Mouse (Mus musculus) spleen, adult 12 weeks (tissue): ENCODE measurements around the gene Fosl2.
"Not testable (repeated sequence)": the region's sequence is repeated elsewhere in the genome, so short reads cannot be mapped to it uniquely, and the experiment has no call there.

Experiments
- DNase-seq: peaks from one replicate; pipeline ENCODE4 v3.0.0; 2022; ENCODE audit warnings: low spot score

Gene Fosl2

DNA sequence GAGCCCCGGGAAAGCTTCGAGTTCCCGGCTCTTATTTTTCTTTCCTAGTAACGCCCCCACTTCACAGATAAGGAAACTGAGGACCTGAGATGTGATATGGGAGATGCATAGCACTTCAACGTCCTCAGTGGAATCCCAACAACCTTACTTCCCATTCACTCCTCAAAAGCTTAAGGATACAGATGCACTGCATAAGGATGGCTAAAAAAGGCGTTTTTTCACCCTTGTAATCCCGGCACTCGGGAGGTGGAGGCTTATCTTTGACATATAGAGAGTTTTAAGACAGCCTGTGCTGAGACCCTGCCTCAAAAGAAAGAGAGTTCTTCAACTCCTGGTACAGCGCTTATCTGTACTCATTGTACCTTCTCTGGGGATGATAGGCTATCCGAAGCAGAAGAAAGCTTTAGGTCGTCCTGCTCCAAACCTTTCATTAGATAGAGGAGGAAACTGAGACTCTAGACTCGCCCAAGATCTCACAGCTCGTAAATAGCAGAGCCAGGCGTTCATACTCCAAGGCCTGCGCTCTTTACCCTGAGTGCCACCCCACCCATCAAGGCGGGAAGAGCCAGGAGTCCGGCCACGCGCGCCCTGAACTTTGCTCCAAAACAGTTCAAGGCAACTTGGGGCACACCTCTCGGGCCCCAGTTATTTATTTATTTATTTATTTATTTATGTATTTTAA lies 1.4 kb upstream of the Fosl2 start:
- no peak for DNase-seq

DNA sequence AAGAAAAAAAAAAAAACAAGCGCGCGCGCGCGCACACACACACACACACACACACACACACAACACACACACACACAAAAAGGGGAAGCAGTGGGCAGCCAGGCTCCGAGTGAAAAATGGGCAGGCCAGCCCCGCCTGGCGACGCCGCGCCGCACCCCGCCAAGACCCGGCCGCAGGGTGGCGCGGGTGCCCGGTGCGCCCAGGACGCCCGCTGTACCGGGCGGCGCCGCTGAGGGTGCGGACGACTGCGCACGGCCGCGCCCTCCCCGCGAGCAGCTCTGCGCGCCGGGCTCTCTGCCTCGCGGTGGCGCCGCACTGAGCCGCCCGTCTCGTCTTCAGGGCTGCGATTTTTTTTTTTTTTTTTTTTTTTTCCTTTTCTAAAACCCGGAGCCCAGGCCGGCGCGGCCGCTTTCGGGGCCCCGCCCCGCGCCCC lies 682 bp upstream of the Fosl2 start:
- peak; percentile 24 for DNase-seq

DNA sequence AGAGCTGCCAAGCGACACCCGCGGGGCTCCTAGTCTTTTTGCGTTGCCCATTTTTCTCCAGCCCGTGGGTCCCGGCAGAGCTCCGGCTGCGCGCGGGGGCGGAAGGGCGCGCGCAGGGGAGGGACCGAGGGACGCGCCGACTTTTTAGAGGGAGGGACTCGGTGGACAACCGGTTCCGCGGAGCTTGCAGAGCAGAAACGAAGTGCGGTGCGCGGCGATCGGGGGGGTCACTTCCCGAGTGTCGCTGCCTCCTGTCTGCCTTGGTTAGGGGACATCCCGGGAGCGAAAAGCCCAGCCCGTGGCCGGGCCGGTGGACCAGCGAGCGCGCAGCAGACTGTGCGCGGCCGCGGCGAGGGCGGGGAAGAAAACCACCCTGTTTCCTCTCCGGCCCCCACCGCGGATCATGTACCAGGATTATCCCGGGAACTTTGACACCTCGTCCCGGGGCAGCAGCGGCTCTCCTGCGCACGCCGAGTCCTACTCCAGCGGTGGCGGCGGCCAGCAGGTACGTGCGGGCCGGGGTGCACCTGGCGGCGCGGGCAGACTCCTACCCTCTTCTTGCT lies 781 bp downstream of the Fosl2 start:
- DNase-seq: no peak

DNA sequence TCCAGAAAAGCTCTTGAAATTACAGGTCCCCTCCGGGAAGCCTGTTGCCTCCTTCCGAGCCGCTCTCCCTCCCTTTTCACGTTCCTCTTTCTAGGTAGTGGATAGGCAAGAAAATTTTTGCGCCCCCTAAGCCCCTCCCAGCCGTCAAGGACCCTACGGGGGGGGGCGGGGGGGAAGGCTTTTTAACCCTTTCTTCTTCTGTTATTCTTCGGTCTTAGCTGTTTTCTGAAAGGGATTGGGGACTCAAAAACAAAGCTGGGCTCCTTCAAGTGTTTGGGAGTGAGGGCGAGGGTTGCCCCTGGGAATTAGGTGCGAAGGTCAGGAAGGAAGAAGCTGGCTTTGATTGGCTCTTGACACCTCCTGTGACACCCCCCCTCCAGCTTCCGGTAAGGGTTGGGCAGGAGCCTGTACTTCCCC lies 1.5 kb downstream of the Fosl2 start:
- DNase-seq: no peak

DNA sequence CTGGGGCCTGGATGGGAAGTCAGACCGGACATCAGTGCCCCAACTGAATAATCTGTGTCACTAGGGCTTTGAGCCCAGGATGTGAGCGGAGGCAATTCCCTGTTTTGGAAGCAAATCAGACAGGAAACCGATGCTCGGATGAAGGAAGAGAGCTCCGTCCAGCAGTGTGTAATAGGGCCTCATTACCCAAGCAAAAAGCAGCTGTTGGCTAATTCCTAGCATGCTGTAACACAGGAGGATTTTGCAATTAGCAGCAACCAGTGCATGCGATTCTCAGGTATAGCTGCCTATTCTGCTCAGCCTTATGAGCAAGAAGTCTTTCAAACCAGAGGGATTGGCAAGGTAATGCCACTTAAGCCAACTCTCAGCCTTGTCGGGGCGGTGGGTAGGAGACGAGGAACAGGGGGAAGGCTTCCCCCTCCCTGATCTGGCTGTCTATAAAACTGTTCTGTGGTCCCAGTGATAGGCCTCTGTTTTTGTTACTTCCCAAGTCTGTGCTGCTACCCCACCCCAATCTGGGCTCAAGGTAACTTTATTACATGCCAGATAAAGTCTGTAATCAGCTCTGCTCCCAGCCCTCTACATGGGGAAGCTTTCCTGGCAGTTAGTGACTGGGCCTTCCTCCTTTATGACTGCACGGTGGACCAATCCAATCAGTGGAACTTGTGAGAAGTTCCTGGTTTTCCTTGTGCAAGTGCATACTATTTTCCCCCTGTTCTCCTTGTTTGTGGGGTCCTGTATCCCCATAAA lies 3.0 kb downstream of the Fosl2 start:
- DNase-seq: no peak

DNA sequence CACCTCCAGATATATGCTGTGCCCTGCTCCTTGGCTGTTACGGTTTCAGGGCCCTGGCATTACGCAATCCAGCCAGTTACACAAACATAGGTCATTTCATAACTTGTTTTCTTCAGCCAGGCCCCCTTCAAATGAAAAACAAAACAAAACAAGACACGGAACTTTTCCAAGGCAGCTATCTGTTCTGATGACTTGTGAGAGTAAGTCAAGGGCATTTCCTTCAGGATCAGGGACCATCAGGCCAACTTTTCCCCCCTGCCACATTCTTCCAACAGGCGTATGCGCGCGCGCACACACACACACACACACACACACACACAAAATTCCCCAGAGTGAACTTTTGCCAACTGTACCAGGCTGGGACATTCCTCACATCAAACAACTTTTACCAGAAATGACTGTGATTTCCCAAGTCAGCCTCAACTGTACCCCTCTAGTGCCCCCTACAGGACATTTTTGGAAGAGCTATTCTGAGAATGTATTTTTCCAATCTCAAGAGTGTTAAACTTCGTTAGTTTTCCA lies 4.0 kb downstream of the Fosl2 start:
- DNase-seq: no peak

DNA sequence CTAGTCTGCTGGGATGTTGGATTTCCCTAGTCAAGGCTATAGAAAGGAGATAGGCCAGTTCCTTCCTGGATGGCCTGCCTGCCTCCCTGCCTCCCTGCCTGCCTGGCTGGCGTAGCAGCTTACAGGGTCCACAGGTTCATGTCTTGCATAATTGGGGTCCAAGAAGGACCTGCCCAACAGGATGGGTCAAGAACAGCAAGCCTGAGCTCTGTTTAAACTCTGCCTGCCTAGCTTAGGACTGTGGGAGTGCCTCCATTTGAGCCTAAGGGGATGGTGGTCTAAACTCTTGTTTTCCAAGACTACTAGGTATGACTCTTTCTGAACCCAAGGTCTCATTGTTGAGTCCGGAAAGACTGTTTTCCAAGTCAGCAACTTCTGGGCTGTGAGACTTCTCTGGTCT lies 6.3 kb downstream of the Fosl2 start:
- no peak for DNase-seq

DNA sequence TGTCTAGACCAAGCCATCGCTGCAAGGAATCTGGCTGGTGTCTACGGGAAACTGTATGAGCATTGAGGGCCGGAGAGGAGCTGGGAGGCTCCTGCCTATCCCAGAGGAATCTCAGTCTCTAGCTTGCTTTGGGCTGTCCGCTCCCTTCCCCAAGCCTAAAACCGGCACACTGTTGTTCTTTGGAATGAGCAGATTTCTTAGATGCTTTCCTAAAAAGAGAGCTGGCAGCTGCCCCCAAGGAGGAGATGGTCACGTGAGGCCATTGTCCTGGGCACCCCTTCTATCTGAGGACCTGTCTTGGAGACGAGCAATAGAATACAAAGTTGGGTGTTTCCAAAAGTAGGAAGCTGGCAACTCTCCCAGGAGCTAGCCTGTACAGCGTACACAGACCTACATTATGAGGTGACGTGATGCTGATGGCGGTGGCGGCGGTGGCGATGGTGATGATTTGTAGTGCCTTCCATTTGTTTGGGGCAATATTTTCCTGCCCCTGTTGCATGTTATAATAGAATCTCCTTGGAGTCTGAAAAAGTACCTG lies 7.9 kb downstream of the Fosl2 start:
- DNase-seq: no peak

DNA sequence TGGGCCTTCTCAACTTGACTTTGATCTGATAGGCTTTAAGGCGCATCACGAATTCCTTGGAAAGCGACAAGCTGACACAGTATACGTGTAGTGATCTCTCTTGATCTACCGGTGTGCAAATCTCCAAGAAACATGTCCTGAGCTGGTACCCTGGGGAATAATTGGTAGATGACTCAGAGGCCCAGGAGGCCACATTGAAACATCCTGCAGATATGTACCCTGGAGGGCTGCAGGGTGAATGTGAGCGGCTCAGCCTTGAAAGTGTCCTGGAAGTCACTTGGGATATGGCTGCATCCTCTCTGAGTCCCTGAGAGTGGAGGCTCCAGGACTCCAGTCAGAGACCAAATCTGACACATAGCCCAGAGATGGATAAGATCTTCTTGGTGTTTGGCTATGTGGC lies 10.7 kb downstream of the Fosl2 start:
- no peak for DNase-seq

DNA sequence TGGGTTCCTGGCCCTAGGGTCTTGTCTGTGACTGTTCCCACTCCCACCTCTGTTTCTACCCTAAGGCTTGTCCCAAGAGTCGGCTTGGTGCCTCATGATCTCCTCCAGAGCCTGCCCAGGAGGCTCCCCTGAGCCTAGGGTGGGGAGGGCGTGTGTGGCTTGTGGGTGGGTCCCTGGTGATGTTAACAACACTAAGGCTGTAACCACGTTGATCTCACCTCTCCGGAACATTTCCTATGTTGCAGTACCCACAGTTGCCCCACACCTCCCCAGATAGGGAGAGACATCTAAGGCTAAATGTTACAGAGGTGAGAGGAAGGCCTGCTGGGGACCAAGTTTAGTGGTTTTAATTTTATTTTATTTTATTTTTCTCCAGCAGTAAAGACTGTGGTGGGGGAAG lies 13.0 kb downstream of the Fosl2 start:
- no peak for DNase-seq

DNA sequence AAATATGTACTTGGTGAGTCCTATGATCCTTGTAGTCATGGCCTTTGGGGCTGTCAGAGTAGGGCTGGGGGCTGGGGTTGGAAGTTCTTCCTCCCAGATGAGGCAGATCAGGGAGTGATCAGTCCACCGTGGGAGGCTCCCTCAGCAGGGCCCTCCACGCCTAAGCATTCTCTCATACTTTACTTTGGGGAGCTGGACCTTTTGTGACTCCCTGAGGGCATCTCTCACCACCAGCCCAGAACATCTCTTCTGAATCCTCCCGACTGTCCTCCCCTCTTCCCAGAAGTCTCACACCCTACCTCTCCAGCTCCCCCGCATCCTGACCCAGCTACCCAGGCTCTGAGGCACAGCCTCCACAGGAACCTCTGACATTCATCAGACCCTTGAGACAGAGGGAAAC lies 15.6 kb downstream of the Fosl2 start:
- DNase-seq: no peak

DNA sequence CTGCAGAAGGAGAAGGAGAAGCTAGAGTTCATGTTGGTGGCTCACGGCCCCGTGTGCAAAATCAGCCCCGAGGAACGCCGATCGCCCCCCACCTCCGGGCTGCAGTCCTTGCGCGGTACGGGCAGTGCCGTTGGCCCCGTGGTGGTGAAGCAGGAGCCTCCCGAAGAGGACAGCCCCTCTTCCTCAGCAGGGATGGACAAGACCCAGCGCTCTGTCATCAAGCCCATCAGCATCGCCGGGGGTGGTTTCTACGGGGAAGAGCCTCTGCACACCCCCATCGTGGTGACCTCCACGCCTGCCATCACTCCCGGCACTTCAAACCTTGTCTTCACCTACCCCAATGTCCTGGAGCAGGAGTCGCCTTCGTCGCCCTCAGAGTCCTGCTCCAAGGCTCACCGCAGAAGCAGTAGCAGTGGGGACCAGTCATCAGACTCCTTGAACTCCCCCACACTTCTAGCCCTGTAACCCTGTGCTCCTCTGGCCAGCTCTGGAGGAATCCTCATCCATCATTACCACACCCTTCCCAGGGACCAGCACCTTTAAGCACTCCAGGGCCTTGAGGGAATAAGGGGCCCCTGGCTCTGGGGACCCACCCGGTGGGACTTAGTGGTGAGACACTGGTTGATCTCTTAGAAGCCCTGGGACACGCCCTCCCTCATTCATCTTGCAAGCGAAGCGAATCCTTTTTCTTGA lies 17.3 kb downstream of the Fosl2 start:
- DNase-seq: no peak

DNA sequence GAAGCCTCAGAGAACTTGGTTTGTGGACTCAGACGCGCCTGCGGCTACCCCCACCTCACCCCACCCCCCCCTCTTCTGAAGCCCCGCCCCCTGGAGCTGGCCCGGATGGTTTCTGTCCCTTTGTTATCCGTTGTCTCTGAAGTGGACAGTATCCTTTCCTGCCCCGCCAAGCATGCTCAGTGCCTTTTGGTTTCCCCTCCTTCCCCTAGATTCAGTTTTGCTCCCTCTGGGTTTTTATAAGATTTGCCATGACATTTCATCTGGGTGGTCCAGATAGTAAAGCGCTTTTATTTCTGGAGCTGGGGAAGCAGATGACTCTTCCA lies 17.8 kb downstream of the Fosl2 start:
- no peak for DNase-seq

DNA sequence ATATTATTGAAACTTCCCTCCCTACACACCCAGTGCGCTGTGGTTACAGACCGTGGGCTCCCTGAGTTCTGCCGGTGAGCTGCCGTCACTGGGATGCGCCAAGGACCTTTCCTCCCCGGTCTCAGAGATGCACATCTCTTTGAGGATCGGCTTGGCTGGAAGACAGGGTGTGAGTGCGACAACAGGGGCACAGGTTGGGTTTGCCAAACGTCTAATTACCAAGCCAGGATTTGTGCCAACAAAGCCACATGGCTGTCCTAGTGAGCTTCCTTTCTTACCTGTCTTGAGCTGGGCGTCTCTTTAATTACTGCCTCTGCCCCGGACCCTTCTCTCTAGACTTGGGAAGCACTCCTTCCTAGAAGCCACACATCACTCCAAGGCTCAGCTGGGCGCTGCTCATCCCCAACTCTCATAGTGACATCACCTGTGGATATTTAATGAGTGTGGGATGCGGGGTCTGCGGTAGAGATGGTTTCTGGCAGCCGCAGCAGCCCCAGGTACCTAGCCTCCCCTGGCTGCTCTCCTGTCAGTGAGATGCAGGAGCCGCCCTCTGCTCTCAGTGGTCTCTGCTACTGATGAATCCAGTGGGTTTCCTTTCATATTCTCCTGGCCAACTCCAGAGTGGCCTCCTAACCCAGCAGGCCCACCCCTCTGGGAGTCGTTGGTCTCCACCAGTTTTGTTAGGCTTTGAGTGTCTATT lies 18.3 kb downstream of the Fosl2 start:
- no peak for DNase-seq

DNA sequence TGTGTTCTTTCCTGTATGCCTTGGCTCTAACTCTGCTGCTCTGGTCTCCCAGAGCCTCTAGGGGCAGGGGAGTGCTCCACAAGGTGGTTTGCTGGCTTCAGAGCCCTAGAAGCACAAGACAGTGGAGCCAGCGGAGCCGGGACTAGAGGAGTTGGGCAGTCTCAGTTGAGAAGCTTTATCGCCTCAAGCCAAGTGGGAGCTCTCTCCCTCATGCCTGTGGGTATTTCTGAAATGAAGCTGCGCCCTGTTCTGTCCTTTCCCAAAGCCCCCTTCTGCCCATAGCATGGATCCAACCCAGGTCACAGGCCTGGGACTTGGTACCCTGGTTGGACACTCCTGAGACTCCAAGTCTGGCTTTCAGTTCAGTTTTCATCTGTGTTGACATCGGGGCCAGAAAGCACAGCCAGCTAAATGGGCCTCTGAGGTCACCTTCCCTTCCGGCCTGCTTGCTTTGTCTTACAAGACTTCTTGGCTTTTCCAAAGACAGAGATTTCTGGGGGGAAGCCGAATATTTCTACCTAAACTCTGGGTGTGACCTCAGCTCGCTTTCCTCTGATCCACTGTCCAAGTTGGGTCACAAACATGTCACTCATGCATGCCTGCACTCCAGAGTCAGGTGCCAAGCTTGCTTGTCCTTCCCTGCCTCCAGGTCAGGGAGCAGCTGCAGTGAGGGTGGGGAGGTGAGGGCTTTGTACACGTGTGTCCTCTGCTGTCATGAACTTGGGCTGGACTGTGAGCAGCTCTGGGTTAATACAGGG lies 19.5 kb downstream of the Fosl2 start:
- DNase-seq: no peak

DNA sequence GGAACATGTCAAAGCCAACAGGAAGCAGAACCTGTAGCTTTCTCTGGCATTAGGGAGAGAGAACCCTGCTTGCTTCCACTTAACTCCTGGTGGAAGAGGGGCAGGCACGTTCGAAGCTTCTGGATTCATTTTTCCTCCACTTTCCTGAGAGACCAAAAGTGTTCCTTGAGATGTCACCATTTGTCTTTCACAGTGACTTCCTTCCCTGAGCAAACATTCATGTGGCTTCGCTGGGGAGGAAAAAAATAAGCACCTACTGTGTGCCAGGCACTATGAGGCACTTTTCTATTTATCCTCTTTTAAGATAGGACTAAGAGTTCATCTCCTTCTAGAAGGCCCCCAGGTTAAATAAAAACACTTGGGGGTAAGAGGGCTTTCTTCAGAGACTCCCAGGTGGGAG lies 20.3 kb downstream of the Fosl2 start:
- no peak for DNase-seq

DNA sequence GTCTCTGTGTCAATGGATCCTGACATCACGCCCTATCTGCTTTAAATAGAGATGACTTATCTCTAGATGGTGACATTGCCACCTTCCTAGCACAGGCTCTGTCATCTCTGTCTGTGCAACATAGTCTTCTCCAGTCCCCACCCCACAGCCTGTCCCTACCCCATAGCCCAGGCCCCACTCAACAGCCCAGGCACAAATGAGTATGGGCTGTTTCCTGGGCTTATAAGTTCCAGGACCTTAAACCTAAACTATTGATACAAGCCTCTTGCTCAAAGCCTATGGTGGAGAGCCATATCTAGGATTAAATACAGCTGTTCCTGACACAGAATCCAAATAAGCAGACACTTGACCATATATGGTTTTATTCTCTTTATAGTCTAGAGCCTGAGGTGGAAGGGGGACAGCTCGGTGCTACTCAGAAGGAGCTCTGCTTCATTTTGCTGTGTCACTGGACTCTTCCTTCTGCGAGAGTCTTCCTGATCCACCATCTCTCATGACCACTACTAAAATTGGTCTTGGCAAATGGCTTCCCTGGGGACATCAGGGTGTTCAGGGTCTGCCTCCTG lies 28.0 kb downstream of the Fosl2 start:
- no peak for DNase-seq

DNA sequence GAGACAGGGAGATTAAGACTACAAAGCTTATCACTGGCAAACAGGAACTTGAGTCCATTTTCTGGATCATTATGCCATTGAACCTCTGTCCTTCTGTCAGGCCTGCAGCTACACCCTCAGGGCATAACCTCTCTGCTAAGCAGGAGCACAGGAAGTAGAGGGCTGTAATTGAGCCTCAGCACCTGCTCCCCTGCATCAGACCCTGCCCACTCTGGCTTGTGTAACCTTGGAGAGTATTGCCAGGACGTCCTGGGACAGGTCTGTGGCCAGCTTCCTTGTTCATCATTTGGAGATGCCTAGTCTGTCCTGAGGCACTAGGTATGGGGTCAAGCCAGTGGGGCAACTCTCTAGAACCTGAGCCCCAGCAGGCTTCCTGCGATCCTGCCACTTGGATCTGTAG lies 36.6 kb downstream of the Fosl2 start:
- DNase-seq: no peak

DNA sequence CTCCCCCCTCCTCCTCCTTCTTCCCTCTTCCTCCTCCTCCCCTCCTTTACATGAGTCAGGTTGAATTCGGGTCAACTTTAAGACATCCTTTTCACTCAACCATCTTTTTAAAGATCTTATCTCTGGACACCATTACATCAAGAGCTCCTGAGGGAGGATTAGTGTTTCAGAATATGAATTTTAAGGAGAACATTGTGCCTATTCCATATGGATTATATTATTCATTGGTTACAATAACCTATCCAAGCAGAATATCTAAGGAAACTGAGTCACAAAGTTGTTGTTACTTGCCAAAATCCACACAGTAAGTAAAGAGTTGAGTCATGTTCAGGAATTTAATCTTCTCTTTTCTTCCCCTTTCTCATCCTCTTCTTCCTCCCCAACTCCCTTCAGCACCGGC lies 41.2 kb downstream of the Fosl2 start:
- no peak for DNase-seq

DNA sequence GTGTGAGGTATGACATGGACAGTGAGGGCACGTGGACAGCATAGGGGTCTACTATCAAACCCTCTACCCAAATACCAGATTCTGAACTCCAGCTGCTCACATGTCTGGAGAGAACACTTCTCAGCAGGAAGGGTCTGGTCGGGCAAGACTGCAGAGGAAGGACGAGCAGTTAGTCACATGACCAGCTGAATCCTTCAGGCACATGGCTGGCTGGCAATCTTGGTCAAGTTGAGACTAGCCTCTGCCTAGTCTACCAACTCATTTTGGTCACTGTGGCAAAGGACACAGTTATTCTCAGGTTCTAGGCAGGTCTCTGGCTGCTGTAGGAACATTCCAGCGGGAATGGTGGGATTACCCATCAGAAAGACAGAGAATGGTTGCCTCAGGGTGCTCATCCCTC lies 42.1 kb downstream of the Fosl2 start:
- no peak for DNase-seq

DNA sequence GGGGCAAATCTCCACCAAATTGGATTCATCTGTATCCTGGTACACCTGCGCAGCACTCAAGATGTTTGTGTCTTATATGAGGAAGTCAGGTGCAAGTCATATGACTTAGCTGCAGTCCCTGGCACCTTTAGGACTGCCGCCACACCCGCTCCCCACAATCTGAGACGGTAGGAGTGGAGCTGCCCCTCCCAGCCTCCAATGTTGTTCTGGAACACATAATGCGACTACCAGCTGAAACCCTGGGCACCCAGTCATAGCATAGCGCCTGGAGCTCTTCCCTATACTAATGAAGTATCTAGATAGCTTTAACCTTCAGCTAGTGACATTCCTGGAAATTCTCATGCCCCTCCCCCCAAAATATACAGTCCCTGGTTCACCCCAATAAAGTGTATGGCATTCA lies 43.1 kb downstream of the Fosl2 start:
- DNase-seq: not testable (repeated sequence)
